Mouse (Mus musculus) gastrocnemius, adult 18-20 months (tissue): Measurements from ENCODE around the gene Prrt4. TPM values are rescaled to one million over a fixed set of nuclear protein-coding genes. Genes with fewer than 3 reads are reported as not detected.

ENCODE experiments used
- DNase-seq: peaks from one replicate; pipeline ENCODE4 v3.0.0; 2021; ENCODE audit warnings: low spot score
- microRNA-seq: library from miRNA; unstranded; fragments of <30 nt; microRNA quantifications from one replicate; pipeline ENCODE4 v1.2.0, GENCODE M21; 2021
- total RNA-seq, 2 experiments: library from RNA; stranded (reverse); gene quantifications; 2 replicates each; pipeline ENCODE4 v1.2.3; 2021

Prrt4 gene
- total RNA-seq, 2 experiments from 2014 or later, result 0.30 to 1.00 TPM

GRCm38 (mm10) chr6:29150001-29150400, 29.4 kb downstream of the Prrt4 start:
- DNase-seq, result no peak

GRCm38 (mm10) chr6:29147407-29148010, 31.9 kb downstream of the Prrt4 start:
- DNase-seq, result no peak

DNA sequence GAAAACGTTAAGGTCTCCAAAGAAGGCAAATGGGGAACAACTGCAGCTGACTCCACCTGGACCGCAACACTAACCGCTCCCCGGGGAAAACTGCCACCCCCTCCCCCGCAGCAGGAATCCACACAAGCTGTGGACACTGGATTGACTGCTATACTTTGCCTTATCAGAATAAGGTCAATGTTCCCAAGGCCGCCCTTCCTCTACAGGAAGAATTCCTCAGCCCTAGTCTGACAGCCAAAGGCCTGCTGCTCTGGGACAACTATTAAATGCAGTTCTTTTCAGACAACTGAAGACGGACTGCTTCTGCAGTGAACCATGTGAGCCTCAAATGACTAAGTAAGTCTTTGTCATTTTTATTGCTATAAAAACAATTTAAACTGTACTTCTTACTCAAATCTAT, 32.7 kb downstream of the Prrt4 start:
- no peak for DNase-seq

- DNase-seq, result no peak
These were observed 33.7 kb downstream of the Prrt4 start for GRCm38 (mm10) chr6:29145456-29146307.

DNA sequence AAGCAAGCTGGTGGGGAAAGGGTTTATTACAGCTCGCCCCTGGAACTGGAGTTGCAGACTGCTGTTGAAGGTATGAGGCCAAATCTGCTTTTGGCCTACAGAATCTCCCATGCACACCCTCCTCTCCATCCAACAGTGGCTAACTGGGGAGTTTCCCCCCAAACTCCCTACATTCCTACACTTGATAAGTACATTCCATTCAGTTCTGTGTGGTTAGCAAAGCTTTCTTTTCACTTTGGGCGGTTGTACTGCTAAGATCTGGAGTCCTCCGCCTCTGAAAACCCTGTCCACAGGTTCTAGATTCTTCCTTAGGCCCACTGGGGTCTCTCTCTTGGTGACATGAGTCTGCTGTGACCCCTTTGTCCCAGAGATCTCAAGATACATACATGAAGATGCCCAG, 34.4 kb downstream of the Prrt4 start:
- DNase-seq, result no peak

DNA sequence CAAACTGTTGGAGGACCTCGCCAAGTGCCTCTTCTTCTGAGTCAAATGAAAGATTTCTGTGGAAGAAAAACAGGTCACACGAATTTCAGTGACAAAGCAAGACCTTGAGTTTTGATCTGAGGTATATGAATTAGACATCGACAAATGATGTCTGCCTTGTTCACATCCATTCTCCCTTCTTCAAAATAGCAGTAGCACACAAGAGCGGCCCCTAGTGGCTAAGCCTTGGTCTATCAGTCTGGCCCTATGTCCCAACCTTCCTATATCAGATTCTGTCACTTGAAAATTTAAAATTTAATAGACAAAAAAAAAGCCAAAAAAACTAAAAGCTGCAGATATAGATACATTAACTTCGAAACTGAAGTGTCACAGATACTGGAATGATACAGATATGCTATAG, 35.8 kb downstream of the Prrt4 start:
- DNase-seq, result peak; percentile 58

DNA sequence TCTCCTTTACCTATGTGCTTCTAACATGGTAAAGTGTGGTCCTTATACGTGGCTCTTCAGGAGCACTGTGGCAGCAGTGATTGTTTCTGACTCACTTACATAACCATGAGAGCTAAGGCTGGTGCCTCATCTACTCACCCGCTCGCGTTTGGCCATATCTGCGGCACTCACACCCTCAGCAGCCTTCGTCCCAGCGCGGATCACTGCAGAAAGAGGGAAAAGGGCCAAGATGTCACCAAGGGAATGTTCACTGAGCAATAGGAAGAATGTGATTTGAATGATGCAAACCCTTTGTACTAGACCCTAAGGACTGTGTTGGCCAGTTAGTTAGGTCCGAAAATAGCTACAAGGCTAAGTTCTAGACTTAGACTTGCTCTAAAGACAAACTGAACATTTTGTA, 41.9 kb downstream of the Prrt4 start:
- DNase-seq, result peak; percentile 16

DNA sequence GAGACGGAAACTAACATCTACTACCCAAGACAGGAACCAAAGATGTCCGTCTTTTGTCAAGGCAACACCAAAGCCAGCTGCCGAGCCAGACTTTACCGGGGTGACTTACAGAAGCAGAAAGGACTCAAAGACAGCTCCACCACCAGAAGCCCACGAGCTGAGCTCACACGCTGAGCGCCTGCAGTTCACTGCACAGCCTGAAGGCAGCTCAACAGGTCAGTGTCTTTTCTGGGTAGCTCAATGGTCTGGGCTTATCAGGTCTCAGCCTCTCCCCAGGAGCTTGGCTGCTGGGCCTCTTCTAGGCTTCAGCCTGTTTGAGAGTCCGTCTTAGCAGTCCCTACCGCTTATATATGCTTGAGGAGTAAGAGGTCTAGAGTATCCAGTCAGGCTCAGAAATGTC, 46.3 kb downstream of the Prrt4 start:
- no peak for DNase-seq

GRCm38 (mm10) chr6:29126878-29127426, 52.4 kb downstream of the Prrt4 start:
- no peak for DNase-seq

DNA sequence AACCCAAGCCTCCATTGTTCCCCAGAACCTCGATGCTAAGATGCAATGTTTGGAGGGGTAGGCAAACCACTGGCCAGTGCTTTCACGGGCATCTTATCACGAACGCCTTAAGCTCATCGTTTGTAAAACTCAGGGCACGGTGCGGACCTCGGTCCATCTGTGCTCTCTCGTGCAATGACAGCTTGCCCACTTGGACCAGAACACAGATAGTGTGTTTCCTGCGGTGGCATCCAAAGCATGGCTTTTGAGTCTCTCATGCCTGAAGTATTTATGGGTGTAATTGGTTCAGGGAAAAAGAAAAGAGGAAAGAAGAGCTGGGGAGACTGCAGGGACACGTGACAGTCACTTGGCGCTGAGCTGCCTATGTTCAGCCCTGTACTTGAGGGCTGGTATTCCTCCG, 59.4 kb downstream of the Prrt4 start:
- no peak for DNase-seq

Small RNA genes lying within 50 kb of the gene (microRNA-seq; reads per million reads assigned to microRNA genes)
- gene Gm24303, result not detected

Other genes with a start within 250 kb of the Prrt4 start
- gene Lep, start 119.4 kb downstream of the Prrt4 start, total RNA-seq, result 10 to 100 TPM in 1 of 2 experiments, under 1 TPM in 1; 0.48 to 13.2 TPM
- gene Rbm28, start 14.6 kb downstream of the Prrt4 start, total RNA-seq, result 10 to 100 TPM; 12.9 to 15.2 TPM
- gene Impdh1, start 36.8 kb upstream of the Prrt4 start, total RNA-seq, result 10 to 100 TPM in 1 of 2 experiments, 1 to 10 TPM in 1; 9.2 to 12.8 TPM
- 1 to 10 TPM; 2.4 to 3.7 TPM for gene Hilpda, start 92.9 kb upstream of the Prrt4 start, total RNA-seq
- gene Fam71f2, start 100.0 kb upstream of the Prrt4 start, total RNA-seq, result not detected
- not detected for gene Fam71f1, start 139.6 kb upstream of the Prrt4 start, total RNA-seq
- 10 to 100 TPM; 71.3 to 96.1 TPM for gene Calu, start 168.5 kb upstream of the Prrt4 start, total RNA-seq
- under 1 TPM in 1 of 2 experiments, not detected in 1; 0.26 TPM for gene Opn1sw, start 208.9 kb upstream of the Prrt4 start, total RNA-seq
- 10 to 100 TPM; 11.8 to 12.2 TPM for gene Ccdc136, start 216.7 kb upstream of the Prrt4 start, total RNA-seq